Mouse (Mus musculus): ENCODE results near the gene Tspear. TPM values are rescaled to one million over a fixed set of nuclear protein-coding genes. Genes with fewer than 3 reads are reported as not detected.
"Not testable (repeated sequence)": the region's sequence is repeated elsewhere in the genome, so short reads cannot be mapped to it uniquely, and the experiment has no call there.

Tspear gene
- total RNA-seq, 2 experiments from 2014 or later = not detected

DNA sequence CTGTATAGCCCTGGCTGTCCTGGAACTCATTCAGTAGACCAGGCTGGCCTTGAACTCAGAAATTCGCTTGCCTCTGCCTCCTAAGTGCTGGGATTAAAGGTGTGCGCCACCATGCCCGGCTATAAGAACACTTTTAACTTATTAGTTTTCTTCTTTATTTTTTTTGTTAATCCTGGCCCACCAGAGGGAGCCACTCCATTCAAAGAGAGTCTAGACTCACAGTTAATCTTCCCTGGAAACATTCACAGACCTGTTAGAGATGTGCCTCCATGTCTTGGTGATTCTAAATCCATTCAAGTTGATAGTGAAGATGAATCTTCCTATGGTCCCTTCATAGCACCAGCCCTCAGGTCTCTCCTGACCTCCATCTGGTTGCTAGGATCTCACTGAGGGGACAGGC lies 23.5 kb downstream of the Tspear start:
- ATAC-seq (ENCODE audit: poor library complexity, severe bottlenecking) = no peak

- ATAC-seq (ENCODE audit: poor library complexity, severe bottlenecking) = not testable (repeated sequence)
Observed at GRCm38 (mm10) chr10:77711157-77711556, 24.8 kb downstream of the Tspear start, which contains the start of gene Gm10024. Gene Gm10024 (plus strand): TSS chr10:77711457.

DNA sequence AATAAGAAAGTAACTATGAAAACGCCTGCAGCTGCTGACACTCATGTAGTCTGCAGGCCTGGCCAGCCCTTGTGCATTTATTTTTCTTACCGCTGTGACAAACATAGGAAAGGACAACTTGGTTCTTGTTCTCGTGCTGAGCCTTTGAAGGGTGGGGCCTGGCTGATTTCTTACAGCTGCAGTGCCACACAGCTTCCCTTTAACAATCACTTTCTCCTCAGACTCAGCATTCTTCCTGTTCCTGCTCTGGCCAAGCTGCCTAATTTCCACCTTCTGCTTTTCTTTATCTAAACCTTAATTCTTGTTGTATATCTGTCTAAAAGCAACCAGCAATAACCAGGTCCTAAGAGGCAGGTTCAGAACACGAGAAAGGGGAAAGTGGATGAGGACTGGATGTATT lies 27.4 kb downstream of the Tspear start:
- ATAC-seq (ENCODE audit: poor library complexity, severe bottlenecking) = peak; percentile 47; the same call in 1 of the 2 replicates

DNA sequence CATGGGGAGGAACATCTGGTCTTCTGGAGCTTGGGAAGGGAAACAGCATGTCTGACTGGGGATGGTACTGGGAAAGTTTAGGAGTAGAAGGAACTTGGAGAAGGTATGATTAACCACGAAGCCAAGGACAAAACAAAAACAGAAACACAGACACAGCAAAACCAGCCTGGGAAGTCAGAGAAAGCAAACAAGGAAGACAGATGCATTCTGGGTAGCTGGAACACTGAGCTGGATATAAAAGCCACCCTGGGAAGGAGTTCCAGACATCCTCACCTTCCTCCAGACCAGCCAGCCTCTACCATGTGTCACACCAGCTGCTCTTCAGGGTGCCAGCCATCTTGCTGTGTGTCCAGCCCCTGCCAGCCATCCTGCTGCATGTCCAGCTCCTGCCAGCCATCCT lies 29.1 kb downstream of the Tspear start, which contains the start of gene Gm10142:
TSS of gene Gm10142 (plus strand) at position 301 of the 400 bp plus-strand sequence.
- ATAC-seq (ENCODE audit: poor library complexity, severe bottlenecking) = no peak

DNA sequence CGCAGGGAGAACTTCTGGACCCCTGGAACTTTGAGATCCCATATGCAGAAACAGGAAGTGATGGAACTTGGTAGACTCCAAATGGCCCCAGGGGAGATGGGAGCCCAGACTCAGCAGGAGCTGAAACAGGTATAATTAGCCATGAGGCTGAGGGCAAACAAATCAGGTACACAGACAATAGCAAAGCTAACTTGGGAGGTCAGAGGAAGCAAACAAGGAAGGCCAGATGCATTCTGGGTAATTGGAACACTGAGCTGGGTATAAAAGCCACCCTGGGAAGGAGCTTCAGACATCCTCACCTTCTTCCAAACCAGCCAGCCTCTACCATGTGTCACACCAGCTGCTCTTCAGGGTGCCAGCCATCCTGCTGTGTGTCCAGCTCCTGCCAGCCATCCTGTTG lies 33.9 kb downstream of the Tspear start, which contains the start of gene Krtap12-1:
TSS of gene Krtap12-1 (plus strand) at position 301 of the 400 bp plus-strand sequence.
- ATAC-seq (ENCODE audit: poor library complexity, severe bottlenecking) = not testable (repeated sequence)

DNA sequence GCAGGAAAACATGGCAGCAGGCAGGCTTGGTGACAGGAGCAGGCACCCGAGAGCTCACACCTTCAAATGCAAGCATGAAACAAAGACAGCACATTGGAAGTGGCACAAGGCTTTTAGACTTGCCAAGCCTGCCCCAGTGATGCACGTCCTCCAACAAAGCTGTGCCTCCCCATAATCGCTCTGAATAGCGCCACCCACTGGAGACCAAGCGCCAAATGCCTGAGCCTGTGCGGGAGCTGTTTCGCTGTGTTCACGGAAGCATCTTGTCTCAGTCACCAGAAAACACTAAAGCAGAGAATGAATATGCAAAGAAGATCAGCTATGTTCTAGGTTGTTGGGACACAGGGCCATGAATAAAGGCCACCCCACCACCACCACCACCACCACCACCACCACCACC lies 38.5 kb downstream of the Tspear start:
- no peak for ATAC-seq (ENCODE audit: poor library complexity, severe bottlenecking)

DNA sequence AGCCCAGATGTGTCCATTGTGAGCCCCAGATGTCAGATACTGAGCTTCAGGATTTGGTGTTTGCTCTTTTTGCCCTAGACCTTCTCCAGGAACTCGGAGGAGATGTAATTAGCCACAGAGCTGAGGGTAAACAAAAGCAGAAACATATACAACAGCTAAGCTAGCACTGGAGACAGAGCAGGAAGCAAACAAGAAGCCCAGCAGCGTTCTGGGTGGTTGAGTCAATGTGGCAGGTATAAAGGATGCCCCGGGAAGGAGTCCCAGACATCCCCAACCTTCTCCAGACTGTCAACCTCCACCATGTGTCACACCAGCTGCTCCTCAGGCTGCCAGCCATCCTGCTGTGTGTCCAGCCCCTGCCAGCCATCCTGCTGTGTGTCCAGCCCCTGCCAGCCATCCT lies 39.8 kb downstream of the Tspear start, which contains the start of gene Gm10100:
TSS of gene Gm10100 (plus strand) at position 301 of the 400 bp plus-strand sequence.
- no peak for ATAC-seq (ENCODE audit: poor library complexity, severe bottlenecking)

DNA sequence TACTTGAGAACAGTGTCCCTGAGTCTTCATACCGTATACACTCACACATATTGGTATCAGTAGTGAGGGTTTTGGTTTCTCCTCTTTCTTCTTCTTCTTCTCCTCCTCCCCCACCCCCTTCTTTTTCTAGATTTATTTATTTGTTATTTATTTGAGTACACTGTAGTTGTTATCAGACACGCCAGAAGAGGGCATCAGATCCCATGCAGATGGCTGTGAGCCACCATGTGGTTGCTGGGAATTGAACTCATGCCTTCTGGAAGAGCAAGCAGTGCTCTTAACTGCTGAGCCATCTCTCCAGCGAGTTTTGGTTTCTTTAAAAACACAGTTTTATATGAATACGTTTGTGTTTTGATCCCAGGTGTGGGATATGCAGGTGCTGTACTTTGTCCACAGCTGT lies 41.9 kb downstream of the Tspear start:
- ATAC-seq (ENCODE audit: poor library complexity, severe bottlenecking) = no peak

- ATAC-seq (ENCODE audit: poor library complexity, severe bottlenecking) = no peak
Observed at GRCm38 (mm10) chr10:77729241-77729640, 42.9 kb downstream of the Tspear start.

- no peak for ATAC-seq (ENCODE audit: poor library complexity, severe bottlenecking)
Observed at GRCm38 (mm10) chr10:77735928-77736327, 49.6 kb downstream of the Tspear start.

DNA sequence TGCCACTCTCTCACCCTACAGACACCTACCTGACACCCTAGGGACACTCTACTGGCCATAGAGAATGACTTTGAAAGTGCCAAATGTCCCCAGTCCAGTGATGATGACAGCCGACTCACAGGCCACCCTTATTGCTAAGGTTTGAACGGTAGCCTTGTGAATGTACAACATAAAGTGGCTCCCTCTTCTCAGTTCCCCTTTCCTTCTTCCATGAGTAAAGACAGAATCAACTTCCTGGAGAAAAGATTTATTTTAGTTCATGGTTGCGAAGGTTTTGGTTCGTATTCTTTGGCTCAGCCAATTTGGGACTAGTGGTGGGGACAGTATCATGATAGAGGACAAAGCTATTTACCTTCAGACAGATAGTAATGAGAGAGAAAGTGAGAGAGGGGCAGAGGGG lies 52.6 kb downstream of the Tspear start:
- no peak for ATAC-seq (ENCODE audit: poor library complexity, severe bottlenecking)

- ATAC-seq (ENCODE audit: poor library complexity, severe bottlenecking) = not testable (repeated sequence)
Observed at GRCm38 (mm10) chr10:77741924-77742688, 55.7 kb downstream of the Tspear start, which contains the start of gene Gm18596. Gene Gm18596 (minus strand): TSS chr10:77742638.

DNA sequence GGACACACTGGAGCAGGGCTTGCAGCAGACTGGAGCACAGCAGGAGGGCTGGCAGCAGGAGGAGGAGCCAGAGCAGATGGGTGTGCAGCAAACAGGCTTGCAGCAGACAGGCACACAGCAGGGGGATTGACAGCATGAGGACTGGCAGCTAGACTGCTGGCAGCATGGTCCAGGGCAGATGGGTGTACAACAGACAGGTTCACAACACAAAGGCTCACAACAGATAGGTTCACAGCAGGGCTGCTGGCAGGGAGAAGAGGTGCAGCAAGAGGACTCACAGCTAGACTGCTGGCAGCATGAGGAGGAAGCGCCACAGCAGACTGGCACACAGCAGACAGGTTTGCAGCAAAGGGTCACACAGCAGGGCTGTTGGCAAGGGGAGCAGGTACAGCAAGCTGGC lies 64.3 kb downstream of the Tspear start:
- not testable (repeated sequence) for ATAC-seq (ENCODE audit: poor library complexity, severe bottlenecking)

DNA sequence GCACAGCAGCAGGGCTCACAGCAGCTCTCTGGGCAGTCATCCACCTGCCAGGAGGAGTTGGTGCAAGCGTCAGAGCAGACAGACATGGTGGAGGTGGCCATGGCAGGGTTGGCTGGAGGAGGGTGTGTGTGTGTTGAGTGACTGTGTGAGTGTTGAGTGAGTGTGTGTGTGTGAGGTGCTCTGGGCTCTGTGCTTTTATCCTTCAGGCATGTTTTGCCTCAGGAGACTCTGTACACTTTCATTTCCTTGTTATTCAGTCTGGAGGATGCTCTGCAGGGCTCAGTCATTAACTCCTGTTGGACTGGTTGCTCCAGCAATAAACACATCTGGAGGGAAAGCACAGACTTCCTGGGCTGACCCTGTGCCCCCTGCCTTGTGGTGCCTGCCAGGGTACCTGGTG lies 64.9 kb downstream of the Tspear start, which contains the start of gene Gm9736:
TSS of gene Gm9736 (minus strand) at position 101 of the 400 bp plus-strand sequence.
- not testable (repeated sequence) for ATAC-seq (ENCODE audit: poor library complexity, severe bottlenecking)

DNA sequence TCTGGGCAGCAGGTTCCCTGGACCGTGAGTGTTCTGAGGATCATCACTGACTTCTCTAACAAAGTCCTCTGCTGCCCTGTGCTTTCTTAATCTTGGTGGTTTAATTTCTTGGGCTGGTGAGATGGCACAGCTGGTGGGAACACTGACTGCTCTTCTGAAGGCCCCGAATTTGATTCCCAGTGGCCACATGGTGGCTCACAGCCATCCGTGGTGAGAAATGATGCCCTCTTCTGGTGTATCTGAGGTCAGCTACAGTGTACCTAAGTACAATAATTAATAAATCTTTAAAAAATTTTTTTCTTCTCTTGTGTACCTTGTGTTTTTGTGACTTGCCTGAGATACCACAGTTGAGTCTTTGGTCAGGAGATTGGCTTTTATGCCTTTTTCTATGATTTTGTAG lies 65.9 kb downstream of the Tspear start:
- ATAC-seq (ENCODE audit: poor library complexity, severe bottlenecking) = not testable (repeated sequence)

- no peak for ATAC-seq (ENCODE audit: poor library complexity, severe bottlenecking)
Observed at GRCm38 (mm10) chr10:77753448-77753847, 67.1 kb downstream of the Tspear start.

DNA sequence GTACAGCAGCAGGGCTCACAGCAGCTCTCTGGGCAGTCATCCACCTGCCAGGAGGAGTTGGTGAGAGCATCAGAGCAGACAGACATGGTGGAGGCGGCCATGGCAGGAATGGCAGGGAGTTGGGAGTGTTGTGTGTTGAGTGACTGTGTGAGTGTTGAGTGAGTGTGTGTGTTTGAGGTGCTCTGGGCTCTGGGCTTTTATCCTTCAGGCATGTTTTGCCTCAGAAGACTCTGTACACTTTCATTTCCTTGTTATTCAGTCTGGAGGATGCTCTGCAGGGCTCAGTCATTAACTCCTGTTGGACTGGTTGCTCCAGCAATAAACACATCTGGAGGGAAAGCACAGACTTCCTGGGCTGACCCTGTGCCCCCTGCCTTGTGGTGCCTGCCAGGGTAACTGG lies 73.2 kb downstream of the Tspear start, which contains the start of gene Gm3233:
TSS of gene Gm3233 (minus strand) at position 101 of the 400 bp plus-strand sequence.
- ATAC-seq (ENCODE audit: poor library complexity, severe bottlenecking) = not testable (repeated sequence)

DNA sequence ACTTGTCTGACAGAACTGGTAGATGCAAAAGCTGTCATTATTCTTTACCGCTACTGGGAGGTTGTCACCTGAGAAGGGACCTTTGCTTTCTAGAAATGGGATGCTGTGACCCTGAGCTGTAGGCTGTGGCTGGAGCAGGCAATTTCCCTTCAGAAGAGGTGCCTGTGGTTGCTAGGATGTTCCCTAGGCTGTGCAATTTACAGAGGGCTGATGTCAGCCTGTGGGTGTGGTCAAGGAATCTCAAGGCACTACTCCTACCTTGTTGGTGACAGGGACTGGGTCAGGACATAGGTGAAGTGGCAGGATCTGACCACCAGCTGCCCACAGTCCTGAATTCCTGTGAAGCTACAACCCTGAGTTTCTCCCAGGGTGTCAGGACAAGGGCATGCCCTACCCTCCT lies 83.4 kb downstream of the Tspear start:
- no peak for ATAC-seq (ENCODE audit: poor library complexity, severe bottlenecking)

DNA sequence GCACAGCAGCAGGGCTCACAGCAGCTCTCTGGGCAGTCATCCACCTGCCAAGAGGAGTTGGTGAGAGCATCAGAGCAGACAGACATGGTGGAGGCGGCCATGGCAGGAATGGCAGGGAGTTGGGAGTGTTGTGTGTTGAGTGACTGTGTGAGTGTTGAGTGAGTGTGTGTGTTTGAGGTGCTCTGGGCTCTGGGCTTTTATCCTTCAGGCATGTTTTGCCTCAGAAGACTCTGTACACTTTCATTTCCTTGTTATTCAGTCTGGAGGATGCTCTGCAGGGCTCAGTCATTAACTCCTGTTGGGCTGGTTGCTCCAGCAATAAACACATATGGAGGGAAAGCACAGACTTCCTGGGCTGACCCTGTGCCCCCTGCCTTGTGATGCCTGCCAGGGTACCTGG lies 84.9 kb downstream of the Tspear start, which contains the start of gene Gm3238:
TSS of gene Gm3238 (minus strand) at position 101 of the 400 bp plus-strand sequence.
- ATAC-seq (ENCODE audit: poor library complexity, severe bottlenecking) = not testable (repeated sequence)

DNA sequence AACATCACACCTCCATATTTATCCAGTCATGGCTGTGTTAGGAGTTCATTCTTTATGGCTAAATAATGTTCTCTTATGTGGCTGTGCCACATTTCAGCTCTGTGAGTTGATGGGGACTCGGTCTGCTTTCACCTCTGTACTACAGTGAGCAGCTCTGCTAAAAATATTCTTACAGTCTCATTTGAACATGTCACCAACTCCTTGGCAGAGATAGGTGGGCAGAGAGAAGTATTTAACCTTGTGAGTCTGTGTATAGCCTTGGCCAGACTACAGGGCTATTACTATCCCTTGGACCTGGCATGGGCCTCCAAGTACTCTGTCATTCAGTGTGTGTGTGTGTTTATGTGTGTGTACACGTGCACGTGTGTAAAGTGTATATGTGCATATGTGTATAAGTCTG lies 85.8 kb downstream of the Tspear start:
- not testable (repeated sequence) for ATAC-seq (ENCODE audit: poor library complexity, severe bottlenecking)

DNA sequence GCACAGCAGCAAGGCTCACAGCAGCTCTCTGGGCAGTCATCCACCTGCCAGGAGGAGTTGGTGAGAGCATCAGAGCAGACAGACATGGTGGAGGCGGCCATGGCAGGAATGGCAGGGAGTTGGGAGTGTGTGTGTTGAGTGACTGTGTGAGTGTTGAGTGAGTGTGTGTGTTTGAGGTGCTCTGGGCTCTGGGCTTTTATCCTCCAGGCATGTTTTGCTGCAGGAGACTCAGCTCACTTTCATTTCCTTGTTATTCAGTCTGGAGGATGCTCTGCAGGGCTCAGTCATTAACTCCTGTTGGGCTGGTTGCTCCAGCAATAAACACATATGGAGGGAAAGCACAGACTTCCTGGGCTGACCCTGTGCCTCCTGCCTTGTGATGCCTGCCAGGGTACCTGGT lies 90.5 kb downstream of the Tspear start, which contains the start of gene Gm7138:
TSS of gene Gm7138 (minus strand) at position 101 of the 400 bp plus-strand sequence.
- not testable (repeated sequence) for ATAC-seq (ENCODE audit: poor library complexity, severe bottlenecking)

DNA sequence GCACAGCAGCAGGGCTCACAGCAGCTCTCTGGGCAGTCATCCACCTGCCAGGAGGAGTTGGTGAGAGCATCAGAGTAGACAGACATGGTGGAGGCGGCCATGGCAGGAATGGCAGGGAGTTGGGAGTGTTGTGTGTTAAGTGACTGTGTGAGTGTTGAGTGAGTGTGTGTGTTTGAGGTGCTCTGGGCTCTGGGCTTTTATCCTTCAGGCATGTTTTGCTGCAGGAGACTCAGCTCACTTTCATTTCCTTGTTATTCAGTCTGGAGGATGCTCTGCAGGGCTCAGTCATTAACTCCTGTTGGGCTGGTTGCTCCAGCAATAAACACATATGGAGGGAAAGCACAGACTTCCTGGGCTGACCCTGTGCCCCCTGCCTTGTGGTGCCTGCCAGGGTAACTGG lies 96.1 kb downstream of the Tspear start, which contains the start of gene Gm3250:
TSS of gene Gm3250 (minus strand) at position 101 of the 400 bp plus-strand sequence.
- not testable (repeated sequence) for ATAC-seq (ENCODE audit: poor library complexity, severe bottlenecking)
